Mouse (Mus musculus): ENCODE measurements at regions not wholly inside any gene's neighbourhood (a gene's known extent, or its start where the extent isn't known, plus 50 kb on each side); places are given as distances from the start of the nearest gene placed in this dataset.

DNA sequence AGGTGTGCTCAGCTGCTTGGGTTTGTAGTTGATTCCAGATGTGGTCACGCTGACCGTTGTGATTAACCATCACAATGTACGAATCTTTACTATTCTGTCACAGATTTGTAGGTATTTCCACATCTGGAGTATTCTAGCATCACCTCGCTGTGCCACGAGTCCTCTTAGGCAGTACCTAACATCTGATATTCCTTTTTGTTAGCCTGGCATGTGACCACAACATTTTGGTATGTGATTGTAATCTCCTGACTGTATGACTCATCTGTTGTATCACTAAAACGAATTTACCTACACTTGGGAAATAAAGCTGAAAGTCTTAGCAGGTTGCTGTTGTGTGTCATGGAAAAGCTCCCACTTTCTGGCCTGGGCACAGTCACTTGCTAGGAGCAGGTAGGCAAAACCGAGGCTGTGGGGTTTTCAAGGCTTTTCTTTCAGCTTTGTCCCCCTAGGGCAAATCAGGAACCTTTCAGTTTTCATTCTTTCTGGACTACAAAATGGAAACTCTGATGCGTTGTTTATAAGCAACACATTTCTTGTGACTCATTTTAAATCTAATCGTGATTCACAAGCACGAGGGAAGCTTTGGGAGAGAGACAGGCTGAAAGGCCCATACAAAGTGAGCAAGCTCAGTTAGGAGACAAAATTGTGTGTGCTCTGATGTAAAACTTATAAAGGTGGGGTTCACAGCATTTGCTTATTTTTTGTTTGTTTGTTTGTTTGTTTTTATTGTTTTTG lies 371.5 kb downstream of the Gpat3 start:
- no peak for TF ChIP-seq CTCF (IDR thresholded peaks at IDR 0.05; ENCODE audit: insufficient read depth, low read depth, low read length)
- no peak for TF ChIP-seq POLR2A (IDR thresholded peaks at IDR 0.05; ENCODE audit: insufficient read depth, low read depth, low read length)

Data from olfactory bulb, adult 2 months (tissue).